Mouse (Mus musculus): ENCODE measurements around the gene Boll.
A peak's percentile ranks its signal among the peaks of the same experiment; 100 is the strongest.

DNA sequence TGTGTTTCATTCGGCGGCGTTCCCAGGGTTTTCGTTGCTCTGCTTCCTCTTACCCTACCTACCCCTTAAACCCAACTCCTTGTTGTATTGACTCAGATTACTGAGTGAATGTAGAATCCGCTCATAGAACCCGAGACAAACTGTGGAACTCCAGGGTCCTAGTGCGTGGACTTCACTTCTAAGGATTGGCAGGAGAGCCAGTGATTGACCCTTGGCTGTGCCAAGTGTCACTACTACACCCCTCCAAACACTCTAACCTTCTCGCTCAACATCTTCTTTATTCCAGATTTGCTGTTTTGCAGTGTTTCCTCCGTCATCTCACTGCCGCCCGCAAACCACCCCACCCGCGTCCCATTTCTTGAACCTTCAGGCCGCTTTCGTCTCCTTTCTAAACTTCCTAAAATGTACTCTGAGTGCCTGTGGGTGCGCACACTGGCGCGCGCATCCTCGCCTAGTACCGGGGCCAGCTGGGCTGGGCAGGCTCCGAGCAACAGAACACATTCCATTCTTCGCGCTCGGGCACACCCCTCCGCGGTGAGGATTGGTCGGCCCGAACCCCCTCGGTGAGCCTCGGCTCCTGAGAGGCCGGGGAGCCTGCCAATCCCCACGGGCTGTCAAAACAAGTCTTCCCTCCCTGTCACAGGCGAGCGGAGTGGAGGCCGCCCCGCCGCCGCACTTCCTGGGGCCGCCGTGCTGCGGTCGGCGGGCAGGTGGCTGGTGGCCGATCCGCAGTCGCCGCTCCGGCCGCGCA, 42.2 kb upstream of the Boll start, which contains the start of gene Plcl1:
- TF ChIP-seq CTCF (IDR thresholded peaks at IDR 0.05; ENCODE audit: borderline replicate concordance, insufficient read depth, low read depth, low read length) (no peak), POLR2A (IDR thresholded peaks at IDR 0.05; ENCODE audit: borderline replicate concordance, insufficient read depth, low read length) (0 out of 2 replicates have a peak, but pooled peaks have one; percentile 25)

Data from cerebellum, adult 2 months (tissue).